Mouse (Mus musculus) hindbrain, embryonic 11.5 days (tissue): Measurements from ENCODE around the gene Pou4f2. TPM values are rescaled to one million over a fixed set of nuclear protein-coding genes. Genes with fewer than 3 reads are reported as not detected.

Source experiments
- ATAC-seq: fragments of 200-750 bp; cut with Nextera tagmentation; 2 replicates; pipeline ENCODE4 v1.8.0; 2017; ENCODE audit warnings: mild to moderate bottlenecking, moderate TSS enrichment, moderate library complexity; ENCODE audit not compliant: low FRiP score
- DNase-seq: peaks from one replicate; pipeline ENCODE4 v3.0.0-alpha.2; 2015; ENCODE audit warnings: low spot score
- H3K27ac ChIP-seq: fragments of 300-500 bp; sonication (generic); 2 replicates; pipeline ENCODE4 v1.5.1; 2014; ENCODE audit warnings: mild to moderate bottlenecking, low read depth, low read length
- H3K27me3 ChIP-seq: fragments of 300-500 bp; sonication (generic); 2 replicates; pipeline ENCODE4 v1.6.1; 2014; ENCODE audit warnings: mild to moderate bottlenecking, low read length, moderate library complexity, mixed read lengths; ENCODE audit not compliant: control insufficient read depth, insufficient read depth
- H3K36me3 ChIP-seq: fragments of 300-500 bp; sonication (generic); 2 replicates; pipeline ENCODE4 v1.6.1; 2014; ENCODE audit warnings: mild to moderate bottlenecking, low read length, moderate library complexity, mixed read lengths; ENCODE audit not compliant: control insufficient read depth, insufficient read depth
- H3K4me1 ChIP-seq: fragments of 300-500 bp; sonication (generic); replicated peaks from 2 replicates; pipeline ENCODE4 v1.6.1; 2014; ENCODE audit warnings: low read length, mixed read lengths; ENCODE audit not compliant: control insufficient read depth, insufficient read depth
- H3K4me2 ChIP-seq: fragments of 300-500 bp; sonication (generic); replicated peaks from 2 replicates; pipeline ENCODE4 v1.6.1; 2014; ENCODE audit warnings: mild to moderate bottlenecking, low read depth, low read length
- H3K4me3 ChIP-seq: fragments of 300-500 bp; sonication (generic); 2 replicates; pipeline ENCODE4 v1.5.1; 2014; ENCODE audit warnings: low read depth, low read length
- H3K9ac ChIP-seq: fragments of 300-500 bp; sonication (generic); 2 replicates; pipeline ENCODE4 v1.6.1; 2014; ENCODE audit warnings: low read depth, low read length
- H3K9me3 ChIP-seq: fragments of 300-500 bp; sonication (generic); 2 replicates; pipeline ENCODE4 v1.6.1; 2016; ENCODE audit warnings: low read length; ENCODE audit not compliant: control insufficient read depth
- WGBS: fragments of 180-500 bp; shearing (Covaris S2); extraction: QIAGEN DNeasy Blood & Tissue Kit; methylation state at CpG from one replicate; pipeline ENCODE4 v1.1.7; 2014; 5-methylcytosine and 5-hydroxymethylcytosine counted together
- polyA plus RNA-seq: library from polyadenylated mRNA; unstranded; fragments of >200 nt; fragmentation: Nextera tagmentation; extraction: Ambion mirVana; gene quantifications from 2 replicates; pipeline ENCODE4 v1.2.1, GENCODE M21; 2014

Pou4f2 gene
- 2.6 and 3.7 TPM in 2 replicates for polyA plus RNA-seq

GRCm38 (mm10) chr8:78436071-78436651, at the start of gene Pou4f2:
TSS of gene Pou4f2 (minus strand) at chr8:78436645.
- no peaks in the 10 kb centered on the region for H3K36me3 ChIP-seq
- H3K9ac ChIP-seq = peak within 1 kb of the TSS; percentile 54
- H3K4me3 ChIP-seq = peak within 1 kb of the TSS; percentile 42
- WGBS = under 1% methylated on average over 51 of the region's 54 CpGs
- no peaks in the 10 kb centered on the region for H3K9me3 ChIP-seq
- H3K4me2 ChIP-seq = peak within 1 kb of the TSS; percentile 76
- DNase-seq (peak; percentile 75), ATAC-seq (peak; percentile 73)
- peaks cover 82% of the 10 kb centered on the region for H3K27me3 ChIP-seq
- H3K4me1 ChIP-seq = peaks cover 8% of the 10 kb centered on the region; the same call in 1 of the 2 replicates
- H3K27ac ChIP-seq = peak within 1 kb of the TSS; percentile 60

GRCm38 (mm10) chr8:78477051-78477829, 40.8 kb upstream of the Pou4f2 start:
- Histone ChIP-seq H3K9me3 (no peaks in the 10 kb centered on the region), H3K9ac (no peak overlapping the region), H3K36me3 (no peaks in the 10 kb centered on the region), H3K4me3 (no peak overlapping the region), H3K27me3 (no peaks in the 10 kb centered on the region), H3K4me1 (no peaks in the 10 kb centered on the region), H3K27ac (no peak overlapping the region), H3K4me2 (no peak overlapping the region)
- ATAC-seq = no peak
- WGBS = 57% methylated on average over 6 of the region's 6 CpGs
- DNase-seq = peak; percentile 62

GRCm38 (mm10) chr8:78467889-78468288, 31.4 kb upstream of the Pou4f2 start:
- Histone ChIP-seq H3K27me3 (no peaks in the 10 kb centered on the region), H3K9ac (no peak overlapping the region), H3K4me3 (no peak overlapping the region), H3K4me2 (no peak overlapping the region), H3K9me3 (no peaks in the 10 kb centered on the region; the same call in 1 of the 2 replicates), H3K4me1 (no peaks in the 10 kb centered on the region), H3K27ac (no peak overlapping the region), H3K36me3 (no peaks in the 10 kb centered on the region)
- DNase-seq (peak; percentile 19), ATAC-seq (no peak)
- WGBS = 92% methylated on average over 2 of the region's 2 CpGs

GRCm38 (mm10) chr8:78463941-78464340, 27.5 kb upstream of the Pou4f2 start:
- Histone ChIP-seq H3K9me3 (no peaks in the 10 kb centered on the region; the same call in 1 of the 2 replicates), H3K4me3 (no peak overlapping the region), H3K27me3 (no peaks in the 10 kb centered on the region), H3K36me3 (no peaks in the 10 kb centered on the region), H3K4me1 (no peaks in the 10 kb centered on the region), H3K4me2 (no peak overlapping the region), H3K9ac (no peak overlapping the region), H3K27ac (no peak overlapping the region)
- no peak for ATAC-seq
- WGBS = 84% methylated on average over 2 of the region's 2 CpGs
- no peak for DNase-seq

GRCm38 (mm10) chr8:78456441-78456840, 20.0 kb upstream of the Pou4f2 start:
- 77% methylated on average over 3 of the region's 3 CpGs for WGBS
- no peak for ATAC-seq
- Histone ChIP-seq H3K27ac (no peak overlapping the region), H3K36me3 (no peaks in the 10 kb centered on the region), H3K9ac (no peak overlapping the region), H3K27me3 (no peaks in the 10 kb centered on the region), H3K9me3 (no peaks in the 10 kb centered on the region), H3K4me1 (no peaks in the 10 kb centered on the region), H3K4me2 (no peak overlapping the region), H3K4me3 (no peak overlapping the region)
- no peak for DNase-seq

- Histone ChIP-seq H3K9ac (no peak overlapping the region), H3K27me3 (peaks cover 39% of the 10 kb centered on the region), H3K4me1 (peaks cover 3% of the 10 kb centered on the region; the same call in 1 of the 2 replicates), H3K9me3 (no peaks in the 10 kb centered on the region), H3K36me3 (no peaks in the 10 kb centered on the region), H3K4me2 (no peak overlapping the region), H3K4me3 (no peak overlapping the region), H3K27ac (no peak overlapping the region)
- WGBS = 81% methylated on average over 1 of the region's 1 CpGs
- no peak for DNase-seq
- ATAC-seq = no peak
Measured at GRCm38 (mm10) chr8:78442781-78443180, 6.3 kb upstream of the Pou4f2 start.

GRCm38 (mm10) chr8:78438121-78438520, 1.7 kb upstream of the Pou4f2 start:
- peaks cover 8% of the 10 kb centered on the region; the same call in 1 of the 2 replicates for H3K4me1 ChIP-seq
- no peak overlapping the region for H3K9ac ChIP-seq
- WGBS = under 1% methylated on average over 18 of the region's 18 CpGs
- DNase-seq (peak; percentile 69), ATAC-seq (0 out of 2 replicates have a peak, but pooled peaks have one; percentile 9)
- peaks cover 77% of the 10 kb centered on the region for H3K27me3 ChIP-seq
- no peaks in the 10 kb centered on the region for H3K9me3 ChIP-seq
- peak overlapping the region; percentile 76 for H3K4me2 ChIP-seq
- H3K4me3 ChIP-seq = peak overlapping the region; percentile 21
- H3K36me3 ChIP-seq = no peaks in the 10 kb centered on the region
- no peak overlapping the region for H3K27ac ChIP-seq

- H3K27me3 ChIP-seq = peaks cover 79% of the 10 kb centered on the region
- H3K9me3 ChIP-seq = no peaks in the 10 kb centered on the region
- H3K27ac ChIP-seq = no peak overlapping the region
- no peak overlapping the region for H3K9ac ChIP-seq
- H3K36me3 ChIP-seq = no peaks in the 10 kb centered on the region
- peak overlapping the region; percentile 76 for H3K4me2 ChIP-seq
- H3K4me3 ChIP-seq = peak overlapping the region; percentile 42
- 2% methylated on average over 32 of the region's 32 CpGs for WGBS
- DNase-seq (peak; percentile 60), ATAC-seq (peak; percentile 41)
- H3K4me1 ChIP-seq = peaks cover 8% of the 10 kb centered on the region; the same call in 1 of the 2 replicates
Measured at GRCm38 (mm10) chr8:78437140-78438045, 948 bp upstream of the Pou4f2 start.
